Mouse (Mus musculus): ENCODE measurements around the gene Gm5152. TPM values are rescaled to one million over a fixed set of nuclear protein-coding genes. Genes with fewer than 3 reads are reported as not detected.
"Not testable (repeated sequence)": the region's sequence is repeated elsewhere in the genome, so short reads cannot be mapped to it uniquely, and the experiment has no call there.

Gene Gm5152
- not detected in 2 replicates for polyA plus RNA-seq (2014; fragmentation: Nextera tagmentation; extraction: Ambion mirVana)

- not testable (repeated sequence) for H3K27ac ChIP-seq; H3K4me1 ChIP-seq (replicated peaks; ENCODE audit: control insufficient read depth, insufficient read depth, low read length); H3K9me3 ChIP-seq (ENCODE audit: control insufficient read depth, low read length); H3K4me3 ChIP-seq (replicated peaks; ENCODE audit: low read length); H3K9ac ChIP-seq; ATAC-seq (ENCODE audit: low FRiP score); DNase-seq (ENCODE audit: low spot score); H3K36me3 ChIP-seq (replicated peaks; ENCODE audit: control insufficient read depth, insufficient read depth); H3K27me3 ChIP-seq (ENCODE audit: control insufficient read depth, insufficient read depth, low read length); H3K4me2 ChIP-seq (replicated peaks)
- WGBS: no CpG with 5 or more reads among the region's 1 CpGs
Measured at GRCm38 (mm10) chr5:10246426-10246825, at the start of gene Gm5152. Gene Gm5152 (minus strand): TSS chr5:10246526.

GRCm38 (mm10) chr5:10254768-10255167, 8.4 kb upstream of the Gm5152 start:
- H3K9me3 ChIP-seq (ENCODE audit: control insufficient read depth, low read length): not testable (repeated sequence)
- WGBS: 100% methylated on average over 1 of the region's 1 CpGs

GRCm38 (mm10) chr5:10245770-10246169, 556 bp downstream of the Gm5152 start:
- H3K36me3 ChIP-seq (replicated peaks; ENCODE audit: control insufficient read depth, insufficient read depth); H3K27me3 ChIP-seq (ENCODE audit: control insufficient read depth, insufficient read depth, low read length); H3K4me1 ChIP-seq (replicated peaks; ENCODE audit: control insufficient read depth, insufficient read depth, low read length); H3K27ac ChIP-seq; DNase-seq (ENCODE audit: low spot score); H3K4me3 ChIP-seq (replicated peaks; ENCODE audit: low read length); ATAC-seq (ENCODE audit: low FRiP score); H3K9me3 ChIP-seq (ENCODE audit: control insufficient read depth, low read length); H3K9ac ChIP-seq; H3K4me2 ChIP-seq (replicated peaks): not testable (repeated sequence)

More at GRCm38 (mm10) chr5:10254768-10255167, 8.4 kb upstream of the Gm5152 start:
- not testable (repeated sequence) for H3K4me1 ChIP-seq (replicated peaks; ENCODE audit: control insufficient read depth, insufficient read depth, low read length); H3K27ac ChIP-seq; H3K9ac ChIP-seq; H3K27me3 ChIP-seq (ENCODE audit: control insufficient read depth, insufficient read depth, low read length); ATAC-seq (ENCODE audit: low FRiP score); H3K36me3 ChIP-seq (replicated peaks; ENCODE audit: control insufficient read depth, insufficient read depth); H3K4me2 ChIP-seq (replicated peaks); DNase-seq (ENCODE audit: low spot score); H3K4me3 ChIP-seq (replicated peaks; ENCODE audit: low read length)

- not testable (repeated sequence) for H3K27me3 ChIP-seq (ENCODE audit: control insufficient read depth, insufficient read depth, low read length); ATAC-seq (ENCODE audit: low FRiP score); H3K4me2 ChIP-seq (replicated peaks); H3K36me3 ChIP-seq (replicated peaks; ENCODE audit: control insufficient read depth, insufficient read depth); H3K4me3 ChIP-seq (replicated peaks; ENCODE audit: low read length); H3K9me3 ChIP-seq (ENCODE audit: control insufficient read depth, low read length); H3K9ac ChIP-seq; DNase-seq (ENCODE audit: low spot score); H3K4me1 ChIP-seq (replicated peaks; ENCODE audit: control insufficient read depth, insufficient read depth, low read length); H3K27ac ChIP-seq
- WGBS: 89% methylated on average over 3 of the region's 3 CpGs
Measured at GRCm38 (mm10) chr5:10240436-10240835, 5.9 kb downstream of the Gm5152 start.

GRCm38 (mm10) chr5:10220317-10220716, 26.0 kb downstream of the Gm5152 start:
- Histone ChIP-seq H3K27me3 (ENCODE audit: control insufficient read depth, insufficient read depth, low read length) (no peaks in the 10 kb centered on the region), H3K4me3 (replicated peaks; ENCODE audit: low read length) (no peak overlapping the region), H3K9ac (no peak overlapping the region), H3K9me3 (ENCODE audit: control insufficient read depth, low read length) (no peaks in the 10 kb centered on the region), H3K4me2 (replicated peaks) (no peak overlapping the region), H3K4me1 (replicated peaks; ENCODE audit: control insufficient read depth, insufficient read depth, low read length) (no peaks in the 10 kb centered on the region), H3K27ac (no peak overlapping the region), H3K36me3 (replicated peaks; ENCODE audit: control insufficient read depth, insufficient read depth) (no peaks in the 10 kb centered on the region)
- DNase-seq (ENCODE audit: low spot score): no peak
- ATAC-seq (ENCODE audit: low FRiP score): no peak

GRCm38 (mm10) chr5:10203067-10203466, 43.3 kb downstream of the Gm5152 start:
- Histone ChIP-seq H3K9ac (no peak overlapping the region), H3K4me1 (replicated peaks; ENCODE audit: control insufficient read depth, insufficient read depth, low read length) (no peaks in the 10 kb centered on the region), H3K4me2 (replicated peaks) (no peak overlapping the region), H3K4me3 (replicated peaks; ENCODE audit: low read length) (no peak overlapping the region), H3K27me3 (ENCODE audit: control insufficient read depth, insufficient read depth, low read length) (no peaks in the 10 kb centered on the region), H3K9me3 (ENCODE audit: control insufficient read depth, low read length) (no peaks in the 10 kb centered on the region), H3K27ac (no peak overlapping the region), H3K36me3 (replicated peaks; ENCODE audit: control insufficient read depth, insufficient read depth) (no peaks in the 10 kb centered on the region)
- ATAC-seq (ENCODE audit: low FRiP score) (no peak), DNase-seq (ENCODE audit: low spot score) (no peak)
- WGBS: 96% methylated on average over 1 of the region's 1 CpGs

- no peak overlapping the region for H3K4me2 ChIP-seq (replicated peaks)
- no peaks in the 10 kb centered on the region for H3K4me1 ChIP-seq (replicated peaks; ENCODE audit: control insufficient read depth, insufficient read depth, low read length)
- H3K4me3 ChIP-seq (replicated peaks; ENCODE audit: low read length): no peak overlapping the region
- no peaks in the 10 kb centered on the region for H3K36me3 ChIP-seq (replicated peaks; ENCODE audit: control insufficient read depth, insufficient read depth)
- no peak overlapping the region for H3K9ac ChIP-seq
- WGBS: 86% methylated on average over 1 of the region's 1 CpGs
- no peak overlapping the region for H3K27ac ChIP-seq
- DNase-seq (ENCODE audit: low spot score) (no peak), ATAC-seq (ENCODE audit: low FRiP score) (no peak)
- no peaks in the 10 kb centered on the region for H3K27me3 ChIP-seq (ENCODE audit: control insufficient read depth, insufficient read depth, low read length)
- H3K9me3 ChIP-seq (ENCODE audit: control insufficient read depth, low read length): no peaks in the 10 kb centered on the region
Measured at GRCm38 (mm10) chr5:10196880-10197279, 49.4 kb downstream of the Gm5152 start.

Data from hindbrain, embryonic 14.5 days (tissue).